Mouse (Mus musculus) CH12.LX (cell line): ENCODE data around the gene Wnt3a.

Experiments
- CTCF ChIP-seq, 2 experiments: IDR thresholded peaks in 1 of 2; conservative IDR thresholded peaks in 1 of 2; 2 replicates each; pipeline ENCODE4 v1.5.1; 2011 to 2012; ENCODE audit warnings: low read depth in 2 of 2, low read length in 2 of 2, improper control_type of control experiment in 1 of 2, inconsistent platforms in 1 of 2, mild to moderate bottlenecking in 1 of 2, moderate library complexity in 1 of 2
- GABPA ChIP-seq: IDR thresholded peaks from 2 replicates; pipeline ENCODE4 v1.6.1; 2012; ENCODE audit warnings: low read depth, low read length, improper control_type of control experiment, inconsistent platforms; ENCODE audit not compliant: insufficient replicate concordance
- MAX ChIP-seq: IDR thresholded peaks from 2 replicates; pipeline ENCODE4 v1.6.1; 2011; ENCODE audit warnings: low read length, improper control_type of control experiment
- MXI1 ChIP-seq: IDR thresholded peaks from 2 replicates; pipeline ENCODE4 v1.6.1; 2011; ENCODE audit warnings: mild to moderate bottlenecking, low read depth, low read length, improper control_type of control experiment
- POLR2A ChIP-seq: IDR thresholded peaks from 2 replicates; pipeline ENCODE4 v1.6.1; 2011; ENCODE audit warnings: low read depth, mild to moderate bottlenecking, improper control_type of control experiment, low read length
- SMC3 ChIP-seq: IDR thresholded peaks from 2 replicates; pipeline ENCODE4 v1.6.1; 2011; ENCODE audit warnings: low read depth, low read length, improper control_type of control experiment
- TCF12 ChIP-seq: IDR thresholded peaks from 2 replicates; pipeline ENCODE4 v1.6.1; 2014; ENCODE audit warnings: low read depth, mild to moderate bottlenecking, inconsistent platforms, low read length, improper control_type of control experiment
- UBTF ChIP-seq: IDR thresholded peaks from 2 replicates; pipeline ENCODE4 v1.6.1; 2012; ENCODE audit warnings: low read depth, mild to moderate bottlenecking, inconsistent platforms, low read length, improper control_type of control experiment, moderate library complexity
- USF1 ChIP-seq: IDR thresholded peaks from 2 replicates; pipeline ENCODE4 v1.6.1; 2014; ENCODE audit warnings: low read depth, mild to moderate bottlenecking, inconsistent platforms, low read length, improper control_type of control experiment

DNA sequence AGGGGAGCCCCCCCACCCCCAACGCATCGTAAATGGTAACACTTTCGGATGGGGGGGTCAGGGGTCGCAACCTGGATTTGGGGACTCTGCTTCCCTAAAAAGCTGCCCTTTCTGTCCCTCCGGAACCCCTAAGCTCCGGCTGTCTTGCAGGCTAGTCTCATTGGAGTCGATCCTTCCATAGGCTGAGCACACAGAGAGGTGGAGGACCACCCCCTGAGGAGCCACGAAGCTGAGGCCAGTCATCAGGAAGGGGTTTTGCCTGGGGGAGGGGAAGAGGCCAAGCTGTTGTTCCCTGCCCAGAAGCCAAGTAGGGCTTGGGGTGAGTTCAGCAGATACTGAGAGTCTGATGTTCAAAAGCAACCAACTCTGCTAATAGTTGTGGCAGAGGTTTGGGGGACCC, 26.0 kb downstream of the Wnt3a start:
- TF ChIP-seq TCF12: no peak
- TF ChIP-seq CTCF (conservative IDR thresholded peaks at IDR 0.05 in 1 of 2, IDR thresholded peaks at IDR 0.05 in 1 of 2; ENCODE audit: low read depth in 2 of 2, low read length in 2 of 2): no peak
- no peak for TF ChIP-seq MXI1
- TF ChIP-seq SMC3: no peak
- TF ChIP-seq POLR2A: no peak
- no peak for TF ChIP-seq GABPA
- no peak for TF ChIP-seq UBTF
- no peak for TF ChIP-seq USF1
- TF ChIP-seq MAX: no peak
